Mouse (Mus musculus) ZHBTc4 (cell line): ENCODE data around the gene 1700056E22Rik.

Experiments used
- DNase-seq: peaks from one replicate; pipeline ENCODE4 v3.0.0-alpha.2; 2011; ENCODE audit warnings: low read depth, low spot score

Gene 1700056E22Rik

GRCm38 (mm10) chr1:184019042-184019721, 14.9 kb downstream of the 1700056E22Rik start:
- peak; percentile 77 for DNase-seq

GRCm38 (mm10) chr1:184017606-184018005, 16.5 kb downstream of the 1700056E22Rik start:
- DNase-seq: no peak

- peak; percentile 29 for DNase-seq
Observed at GRCm38 (mm10) chr1:184015995-184016730, 17.9 kb downstream of the 1700056E22Rik start.

- DNase-seq: no peak
Observed at GRCm38 (mm10) chr1:184014091-184014490, 20.0 kb downstream of the 1700056E22Rik start.

- DNase-seq: no peak
Observed at GRCm38 (mm10) chr1:184013106-184013505, 21.0 kb downstream of the 1700056E22Rik start, which contains the start of gene Dusp10. Gene Dusp10 (plus strand): TSS chr1:184013302.

- no peak for DNase-seq
Observed at GRCm38 (mm10) chr1:184011311-184011710, 22.8 kb downstream of the 1700056E22Rik start.

- no peak for DNase-seq
Observed at GRCm38 (mm10) chr1:184006086-184006485, 28.0 kb downstream of the 1700056E22Rik start.

- DNase-seq: no peak
Observed at GRCm38 (mm10) chr1:184005315-184006058, 28.6 kb downstream of the 1700056E22Rik start.

GRCm38 (mm10) chr1:184004311-184004710, 29.8 kb downstream of the 1700056E22Rik start:
- DNase-seq: no peak

GRCm38 (mm10) chr1:184002470-184002869, 31.6 kb downstream of the 1700056E22Rik start:
- DNase-seq: no peak

- no peak for DNase-seq
Observed at GRCm38 (mm10) chr1:183997207-183997606, 36.9 kb downstream of the 1700056E22Rik start.

- DNase-seq: no peak
Observed at GRCm38 (mm10) chr1:183991921-183992320, 42.2 kb downstream of the 1700056E22Rik start.

- DNase-seq: no peak
Observed at GRCm38 (mm10) chr1:183987711-183988245, 46.3 kb downstream of the 1700056E22Rik start.
